Mouse (Mus musculus) neural tube, embryonic 14.5 days (tissue): ENCODE measurements around the gene Sbk3. TPM values are rescaled to one million over a fixed set of nuclear protein-coding genes. Genes with fewer than 3 reads are reported as not detected.

ENCODE experiments used
- ATAC-seq: fragments of 200-750 bp; cut with Nextera tagmentation; 2 replicates; pipeline ENCODE4 v1.8.0; 2017; ENCODE audit warnings: low read depth, mild to moderate bottlenecking, moderate TSS enrichment, moderate library complexity
- H3K27ac ChIP-seq: fragments of 300-500 bp; sonication (generic); 2 replicates; pipeline ENCODE4 v1.5.1; 2014; ENCODE audit warnings: low read depth, mild to moderate bottlenecking, control low read depth, low read length, moderate library complexity, mixed read lengths
- H3K27me3 ChIP-seq: fragments of 300-500 bp; sonication (generic); 2 replicates; pipeline ENCODE4 v1.6.1; 2014; ENCODE audit warnings: low read length; ENCODE audit not compliant: control insufficient read depth, insufficient read depth
- H3K36me3 ChIP-seq: fragments of 300-500 bp; sonication (generic); 2 replicates; pipeline ENCODE4 v1.6.1; 2014; ENCODE audit warnings: low read length, mixed read lengths; ENCODE audit not compliant: control insufficient read depth, insufficient read depth
- H3K4me1 ChIP-seq: fragments of 300-500 bp; sonication (generic); 2 replicates; pipeline ENCODE4 v1.6.1; 2014; ENCODE audit warnings: low read length; ENCODE audit not compliant: control insufficient read depth, insufficient read depth
- H3K4me2 ChIP-seq: fragments of 300-500 bp; sonication (generic); 2 replicates; pipeline ENCODE4 v1.6.1; 2014; ENCODE audit warnings: mild to moderate bottlenecking, low read depth, low read length, control low read depth
- H3K4me3 ChIP-seq: fragments of 300-500 bp; sonication (generic); 2 replicates; pipeline ENCODE4 v1.5.1; 2014; ENCODE audit warnings: low read depth, low read length, control low read depth, mixed read lengths
- H3K9ac ChIP-seq: fragments of 300-500 bp; sonication (generic); replicated peaks from 2 replicates; pipeline ENCODE4 v1.6.1; 2014; ENCODE audit warnings: low read depth, mild to moderate bottlenecking, control low read depth, low read length, mixed read lengths
- H3K9me3 ChIP-seq: fragments of 300-500 bp; sonication (generic); 2 replicates; pipeline ENCODE4 v1.6.1; 2016; ENCODE audit warnings: low read length; ENCODE audit not compliant: control insufficient read depth
- WGBS: fragments of 180-500 bp; shearing (Covaris S2); extraction: QIAGEN DNeasy Blood & Tissue Kit; methylation state at CpG from one replicate; pipeline ENCODE4 v1.1.7; 2014; 5-methylcytosine and 5-hydroxymethylcytosine counted together
- polyA plus RNA-seq: library from polyadenylated mRNA; unstranded; fragments of >200 nt; fragmentation: Nextera tagmentation; extraction: Ambion mirVana; gene quantifications from 2 replicates; pipeline ENCODE4 v1.2.1, GENCODE M21; 2014

Sbk3 gene
- polyA plus RNA-seq, 1 experiment from 2014 or later, result 0.75 TPM

DNA sequence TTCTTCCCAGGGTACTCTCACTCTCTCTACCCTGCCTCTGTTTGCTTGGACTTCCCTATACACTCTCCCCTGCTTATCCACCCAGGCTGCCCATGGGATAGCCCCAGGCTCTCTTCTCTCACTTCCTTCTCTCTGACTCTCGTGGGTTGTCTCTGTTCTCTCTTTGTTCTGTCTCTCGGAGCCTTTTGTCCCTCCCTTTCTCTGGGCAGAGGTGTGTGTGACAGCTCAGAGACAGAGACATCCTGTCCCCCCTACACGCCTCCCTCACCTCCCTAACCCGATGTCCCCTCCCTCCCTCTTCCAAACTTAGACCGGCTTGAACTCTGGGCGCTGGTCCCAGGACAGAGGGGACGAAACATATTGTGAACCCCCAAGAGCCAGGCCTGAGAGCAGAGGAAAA lies 742 bp upstream of the Sbk3 start:
- 43% methylated on average over 7 of the region's 7 CpGs for WGBS
- H3K27ac ChIP-seq, result no peak overlapping the region
- no peaks in the 10 kb centered on the region for H3K4me1 ChIP-seq
- no peaks in the 10 kb centered on the region for H3K36me3 ChIP-seq
- ATAC-seq, result no peak
- H3K27me3 ChIP-seq, result no peaks in the 10 kb centered on the region
- H3K9me3 ChIP-seq, result no peaks in the 10 kb centered on the region
- no peak overlapping the region for H3K4me2 ChIP-seq
- no peak overlapping the region for H3K9ac ChIP-seq
- no peak overlapping the region for H3K4me3 ChIP-seq

DNA sequence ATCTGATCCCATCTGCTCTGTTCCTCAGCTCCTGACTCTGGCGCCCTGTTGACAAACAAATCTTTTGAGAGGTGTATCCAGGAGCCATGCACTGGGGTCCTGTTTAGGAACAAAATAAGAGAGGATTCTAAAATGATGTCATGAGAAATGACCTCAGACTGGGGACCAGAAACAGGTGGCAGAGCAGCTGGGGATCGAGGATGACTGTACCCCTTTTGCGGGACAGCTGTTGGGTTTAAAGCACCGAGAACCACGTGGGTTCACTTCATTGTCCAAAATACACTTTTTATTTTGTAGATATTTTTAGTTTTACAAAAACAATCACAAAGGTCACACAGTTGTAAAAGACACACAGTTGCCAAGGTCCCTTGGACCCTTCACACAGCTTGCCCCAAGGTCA lies 6.0 kb downstream of the Sbk3 start:
- no peaks in the 10 kb centered on the region for H3K4me1 ChIP-seq
- ATAC-seq, result no peak
- no peaks in the 10 kb centered on the region for H3K27me3 ChIP-seq
- H3K27ac ChIP-seq, result no peak overlapping the region
- H3K4me3 ChIP-seq, result no peak overlapping the region
- no peaks in the 10 kb centered on the region for H3K9me3 ChIP-seq
- 86% methylated on average over 5 of the region's 5 CpGs for WGBS
- H3K36me3 ChIP-seq, result no peaks in the 10 kb centered on the region
- no peak overlapping the region for H3K9ac ChIP-seq
- no peak overlapping the region for H3K4me2 ChIP-seq

- ATAC-seq, result peak; percentile 76; the same call in 1 of the 2 replicates
- no peaks in the 10 kb centered on the region for H3K27me3 ChIP-seq
- no peaks in the 10 kb centered on the region for H3K9me3 ChIP-seq
- H3K4me3 ChIP-seq, result no peak within 1 kb of the TSS
- 6% methylated on average over 10 of the region's 10 CpGs for WGBS
- H3K27ac ChIP-seq, result no peak within 1 kb of the TSS
- no peaks in the 10 kb centered on the region for H3K4me1 ChIP-seq
- H3K9ac ChIP-seq, result no peak within 1 kb of the TSS
- H3K36me3 ChIP-seq, result no peaks in the 10 kb centered on the region
- no peak within 1 kb of the TSS for H3K4me2 ChIP-seq
These were observed 6.7 kb downstream of the Sbk3 start, which contains the start of gene Sbk2 for GRCm38 (mm10) chr7:4964272-4964671. Gene Sbk2 (minus strand): TSS chr7:4964406.

- Histone ChIP-seq H3K36me3 (no peaks in the 10 kb centered on the region), H3K4me2 (no peak overlapping the region), H3K27me3 (no peaks in the 10 kb centered on the region), H3K4me1 (no peaks in the 10 kb centered on the region), H3K9me3 (no peaks in the 10 kb centered on the region), H3K9ac (no peak overlapping the region), H3K4me3 (no peak overlapping the region), H3K27ac (no peak overlapping the region)
- WGBS, result 78% methylated on average over 5 of the region's 5 CpGs
- no peak for ATAC-seq
These were observed 7.4 kb downstream of the Sbk3 start for GRCm38 (mm10) chr7:4963527-4963926.

DNA sequence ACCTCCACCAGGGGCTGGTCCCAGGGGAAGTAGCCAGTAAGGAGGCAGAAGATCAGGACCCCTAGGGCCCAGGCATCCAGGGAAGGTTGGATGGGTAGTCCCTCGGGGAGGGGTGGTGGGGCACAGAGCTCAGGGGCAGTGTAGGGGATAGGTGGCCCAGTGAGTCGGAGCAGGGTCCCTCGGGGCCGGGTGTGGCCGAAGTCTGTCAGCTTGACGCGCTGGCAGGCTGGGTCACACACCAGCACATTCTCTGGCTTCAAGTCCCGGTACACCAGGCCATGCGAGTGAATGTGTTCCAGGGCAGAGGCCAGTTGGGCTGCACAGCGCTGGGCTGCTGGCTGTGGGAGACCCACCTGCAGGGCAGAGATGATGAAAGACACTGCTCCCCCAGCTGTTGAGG lies 13.6 kb downstream of the Sbk3 start:
- Histone ChIP-seq H3K27ac (no peak overlapping the region), H3K4me1 (no peaks in the 10 kb centered on the region), H3K27me3 (no peaks in the 10 kb centered on the region), H3K4me2 (no peak overlapping the region), H3K4me3 (no peak overlapping the region), H3K9me3 (no peaks in the 10 kb centered on the region), H3K36me3 (no peaks in the 10 kb centered on the region), H3K9ac (no peak overlapping the region)
- no peak for ATAC-seq
- WGBS, result 87% methylated on average over 10 of the region's 10 CpGs

GRCm38 (mm10) chr7:4953815-4954445 lies 17.0 kb downstream of the Sbk3 start:
- Histone ChIP-seq H3K9ac (no peak overlapping the region), H3K4me2 (no peak overlapping the region), H3K27ac (no peak overlapping the region), H3K4me3 (no peak overlapping the region), H3K4me1 (no peaks in the 10 kb centered on the region), H3K36me3 (no peaks in the 10 kb centered on the region), H3K9me3 (no peaks in the 10 kb centered on the region), H3K27me3 (no peaks in the 10 kb centered on the region)
- 32% methylated on average over 10 of the region's 10 CpGs for WGBS
- no peak for ATAC-seq

GRCm38 (mm10) chr7:4950561-4951342 lies 20.2 kb downstream of the Sbk3 start:
- Histone ChIP-seq H3K4me1 (no peaks in the 10 kb centered on the region), H3K4me2 (no peak overlapping the region), H3K27ac (no peak overlapping the region), H3K36me3 (no peaks in the 10 kb centered on the region), H3K27me3 (no peaks in the 10 kb centered on the region), H3K9me3 (no peaks in the 10 kb centered on the region), H3K9ac (no peak overlapping the region), H3K4me3 (no peak overlapping the region)
- 87% methylated on average over 19 of the region's 19 CpGs for WGBS
- ATAC-seq, result no peak

DNA sequence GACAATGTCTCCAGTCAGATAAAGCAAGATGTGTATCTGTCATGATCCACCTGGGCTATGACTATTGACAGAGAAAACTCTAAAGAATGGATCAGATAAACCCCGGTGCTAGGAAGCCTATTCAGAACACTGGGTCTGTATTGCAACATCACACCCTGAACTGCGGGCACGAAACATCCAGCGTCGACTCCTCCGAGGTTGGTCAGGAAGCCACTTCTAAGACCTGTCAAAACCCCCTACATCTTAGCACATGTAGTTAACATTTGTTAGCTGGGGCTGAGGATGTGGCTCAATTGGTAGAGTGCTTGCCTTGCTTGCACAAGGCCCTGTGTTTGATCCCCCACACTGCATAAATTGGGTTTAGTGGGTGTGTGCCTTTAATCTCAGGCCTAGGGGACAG lies 22.6 kb downstream of the Sbk3 start:
- Histone ChIP-seq H3K4me3 (no peak overlapping the region), H3K4me2 (no peak overlapping the region), H3K4me1 (no peaks in the 10 kb centered on the region), H3K27ac (no peak overlapping the region), H3K9ac (no peak overlapping the region), H3K9me3 (no peaks in the 10 kb centered on the region), H3K36me3 (no peaks in the 10 kb centered on the region), H3K27me3 (no peaks in the 10 kb centered on the region)
- 80% methylated on average over 6 of the region's 6 CpGs for WGBS
- ATAC-seq, result no peak

DNA sequence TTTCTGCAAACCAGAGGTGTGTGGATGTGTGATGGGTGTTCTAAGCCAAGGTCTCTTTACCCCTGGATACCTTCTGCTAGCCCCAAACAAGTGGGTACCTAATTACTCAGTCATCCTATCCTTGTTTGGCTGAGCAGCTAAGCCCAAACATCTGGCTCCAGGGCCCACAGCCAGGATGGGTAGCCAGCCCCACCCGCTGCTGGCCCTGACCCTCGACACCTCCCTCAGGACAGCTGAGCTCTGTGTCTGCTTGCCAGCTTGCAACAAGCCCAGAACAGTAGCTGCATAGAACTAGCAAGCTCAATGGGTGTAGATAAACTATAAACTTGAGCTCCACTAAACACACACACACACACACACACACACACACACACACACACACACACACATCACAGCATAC lies 23.1 kb downstream of the Sbk3 start:
- Histone ChIP-seq H3K9ac (no peak overlapping the region), H3K27me3 (no peaks in the 10 kb centered on the region), H3K4me1 (no peaks in the 10 kb centered on the region), H3K4me2 (no peak overlapping the region), H3K4me3 (no peak overlapping the region), H3K36me3 (no peaks in the 10 kb centered on the region), H3K27ac (no peak overlapping the region), H3K9me3 (no peaks in the 10 kb centered on the region)
- 85% methylated on average over 2 of the region's 2 CpGs for WGBS
- ATAC-seq, result no peak
